Mouse (Mus musculus): ENCODE results near the gene Ccdc70. TPM values are rescaled to one million over a fixed set of nuclear protein-coding genes. Genes with fewer than 3 reads are reported as not detected.
"Not testable (repeated sequence)": the region's sequence is repeated elsewhere in the genome, so short reads cannot be mapped to it uniquely, and the experiment has no call there.

Ccdc70 gene
- not detected in 2 replicates for total RNA-seq (2014; fragmentation: Nextera tagmentation)
- not detected in 2 replicates for total RNA-seq (2017)

DNA sequence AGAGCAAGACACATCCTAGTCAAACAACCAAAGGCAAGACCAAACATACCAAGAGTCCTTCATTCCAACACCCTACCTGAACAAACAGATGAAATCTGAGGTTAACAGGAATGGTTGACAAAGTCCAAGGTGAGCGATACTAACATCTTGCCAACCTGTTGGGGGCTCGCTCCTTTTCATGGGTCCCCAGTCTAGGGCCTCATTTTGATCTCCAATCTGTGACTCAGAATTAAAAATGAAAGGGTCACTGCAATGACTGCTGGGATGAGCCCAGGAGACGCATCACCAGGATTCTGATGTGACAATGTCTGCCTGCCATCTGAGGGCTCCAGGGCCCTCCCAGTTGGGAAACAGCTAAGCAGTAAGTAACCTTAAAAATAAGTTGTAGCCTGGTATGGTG is at the start of gene Ccdc70:
Ccdc70 (plus strand) TSS at position 301 of the 400 bp plus-strand sequence.
- no peak for ATAC-seq (replicated peaks; ENCODE audit: low FRiP score, low TSS enrichment, poor library complexity, severe bottlenecking)

DNA sequence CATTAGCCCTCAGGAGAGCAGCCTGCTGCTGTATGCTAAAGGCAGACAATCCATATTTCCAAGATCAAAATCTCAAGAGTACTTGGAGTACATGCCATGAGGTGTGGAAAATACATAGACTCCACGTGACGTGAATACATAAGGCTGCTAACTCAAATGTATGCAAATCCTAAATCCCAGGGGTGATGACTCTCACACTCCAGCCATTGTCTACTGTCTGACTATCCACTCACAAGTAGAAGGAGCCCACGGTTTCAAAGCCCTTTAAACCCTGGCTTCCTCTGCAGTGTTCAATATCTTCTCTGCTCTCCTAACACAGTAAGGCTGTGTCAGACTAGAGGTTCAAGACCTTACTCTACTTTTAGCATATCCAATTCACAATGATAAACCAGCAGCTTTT is 38.8 kb upstream of the Ccdc70 start:
- not testable (repeated sequence) for ATAC-seq (replicated peaks; ENCODE audit: low FRiP score, low TSS enrichment, poor library complexity, severe bottlenecking)

DNA sequence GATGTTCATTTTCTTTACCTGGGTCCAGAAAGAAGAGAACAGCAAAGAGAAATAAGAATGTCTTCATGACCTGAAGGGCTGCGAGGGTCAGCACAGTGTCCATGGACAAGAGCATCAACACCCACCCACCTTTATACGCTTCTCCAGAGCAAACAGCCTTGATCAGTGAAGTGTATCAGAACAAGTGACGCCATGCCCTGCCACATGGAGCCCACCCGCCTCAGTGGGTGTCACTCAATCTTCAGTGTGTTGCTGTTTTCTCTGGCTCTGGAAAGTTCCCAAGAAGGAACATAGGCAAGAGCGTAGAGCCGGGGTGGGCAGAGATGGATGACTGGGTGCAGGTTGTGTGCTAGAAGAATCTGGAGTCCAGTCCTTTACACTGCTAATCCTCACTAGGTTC is 37.0 kb upstream of the Ccdc70 start, which contains the start of gene Defb15:
Defb15 (minus strand) TSS at position 101 of the 400 bp plus-strand sequence.
- no peak for ATAC-seq (replicated peaks; ENCODE audit: low FRiP score, low TSS enrichment, poor library complexity, severe bottlenecking)

DNA sequence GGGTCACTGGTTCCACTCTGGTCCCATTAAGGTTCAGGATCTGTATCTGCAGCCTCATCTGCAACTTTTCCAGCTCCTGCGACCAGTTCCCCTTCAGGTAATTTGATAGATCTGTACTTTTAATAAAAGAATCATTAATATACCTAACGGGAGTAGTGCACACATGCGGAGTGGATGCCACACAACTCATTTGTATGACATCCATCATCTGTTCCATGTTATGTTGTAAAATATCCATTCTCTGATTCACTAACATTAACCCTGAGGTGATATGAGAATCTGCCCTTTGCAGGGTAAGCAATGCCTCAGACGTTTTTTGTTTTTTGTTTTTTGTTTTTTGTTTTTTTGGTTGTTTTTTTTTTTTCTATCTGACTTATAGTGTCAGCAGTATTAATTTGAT is 31.5 kb upstream of the Ccdc70 start, which contains the start of gene Defb35:
Defb35 (plus strand) TSS at position 301 of the 400 bp plus-strand sequence.
- ATAC-seq (replicated peaks; ENCODE audit: low FRiP score, low TSS enrichment, poor library complexity, severe bottlenecking): not testable (repeated sequence)

DNA sequence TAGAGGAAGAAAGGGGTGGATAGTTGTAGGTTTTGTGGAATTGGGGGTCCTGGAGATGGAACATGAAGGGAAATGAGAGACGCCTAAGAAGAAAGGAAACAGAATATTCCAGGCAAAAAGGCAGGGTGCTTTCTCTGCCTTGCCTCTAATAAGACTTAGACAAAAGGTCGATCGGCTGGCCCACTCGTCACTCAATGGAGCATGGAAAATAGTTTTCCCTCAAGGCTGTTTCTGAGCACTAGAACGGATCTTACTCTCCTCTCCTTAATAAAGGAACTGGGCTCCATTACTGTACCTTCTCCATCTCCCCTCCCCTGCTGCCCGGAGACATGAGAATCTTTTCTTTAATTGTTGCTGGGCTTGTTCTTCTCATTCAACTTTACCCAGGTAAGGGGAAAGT is 23.1 kb upstream of the Ccdc70 start, which contains the start of gene Defb13:
Defb13 (plus strand) TSS at position 301 of the 400 bp plus-strand sequence.
- ATAC-seq (replicated peaks; ENCODE audit: low FRiP score, low TSS enrichment, poor library complexity, severe bottlenecking): no peak

DNA sequence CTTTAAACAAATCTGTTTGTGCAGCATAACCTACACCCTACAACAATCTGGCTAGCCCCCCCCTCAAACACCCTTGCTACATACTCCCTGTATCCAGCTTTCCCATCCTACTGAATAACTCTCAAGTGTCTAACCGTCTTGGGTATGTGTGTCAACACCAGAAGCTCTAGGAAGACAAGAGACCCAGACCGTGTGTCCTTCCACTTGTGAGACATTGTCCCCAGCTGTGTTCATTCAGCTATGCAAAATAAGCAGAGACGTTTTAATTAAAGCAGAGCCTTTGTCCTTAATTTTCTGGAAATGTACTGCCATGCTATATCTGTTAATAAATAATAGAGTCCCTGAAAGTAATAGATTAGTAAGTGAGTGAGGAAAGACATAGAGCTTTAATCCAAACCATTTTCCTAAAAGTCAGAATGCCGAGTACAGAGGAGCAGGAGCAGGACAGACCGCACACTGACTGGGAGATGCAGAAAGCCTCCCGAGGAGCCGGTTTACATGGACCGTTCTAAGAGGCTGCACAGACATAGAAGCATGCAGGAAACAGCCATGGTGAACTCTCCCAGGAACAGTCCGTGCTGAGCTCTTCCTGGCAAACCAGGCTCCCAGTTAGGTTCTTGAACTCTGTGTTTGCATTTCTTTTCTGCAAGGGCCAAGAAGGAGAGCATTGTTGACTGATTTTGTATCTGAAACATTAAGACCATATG is 22.1 kb upstream of the Ccdc70 start:
- ATAC-seq (replicated peaks; ENCODE audit: low FRiP score, low TSS enrichment, poor library complexity, severe bottlenecking): no peak

DNA sequence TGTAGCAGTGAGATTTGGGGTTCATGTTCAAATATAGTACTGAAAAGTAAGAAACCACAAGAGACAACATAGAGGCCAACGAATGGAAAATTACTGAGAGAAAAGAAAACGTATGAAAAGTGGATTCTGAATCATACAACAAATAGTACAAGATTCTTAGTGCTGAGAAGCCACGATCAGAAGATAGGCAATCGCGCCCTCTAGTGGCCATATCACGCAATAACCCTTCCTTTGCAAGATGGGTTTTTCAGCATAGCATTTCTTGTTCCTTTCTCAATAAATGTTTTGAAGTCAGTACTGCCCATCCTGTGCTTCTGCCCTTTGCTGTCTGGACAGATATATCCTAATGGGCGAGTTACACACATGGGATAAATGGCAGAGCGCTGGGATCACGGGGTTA is 14.3 kb upstream of the Ccdc70 start:
- ATAC-seq (replicated peaks; ENCODE audit: low FRiP score, low TSS enrichment, poor library complexity, severe bottlenecking): peak; percentile 61; the same call in 1 of the 2 replicates

DNA sequence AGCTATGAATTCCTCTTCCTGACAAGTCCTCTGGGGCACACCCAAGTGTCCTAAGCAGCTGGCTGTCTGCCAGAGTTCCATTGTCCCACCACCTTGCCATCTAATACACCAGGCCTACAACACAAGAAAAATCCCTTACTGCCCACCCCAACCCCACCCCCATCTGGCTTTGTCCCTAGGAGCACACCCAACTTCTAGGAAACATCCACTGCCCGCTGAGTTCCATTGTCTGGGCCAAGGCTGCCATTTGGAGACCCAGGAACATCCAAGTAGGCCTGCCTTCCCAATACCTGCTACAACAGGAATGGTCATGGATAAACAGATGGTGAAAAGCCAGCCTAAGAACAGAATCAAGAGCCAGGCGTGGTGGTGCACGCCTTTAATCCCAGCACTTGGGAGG is 13.2 kb upstream of the Ccdc70 start:
- ATAC-seq (replicated peaks; ENCODE audit: low FRiP score, low TSS enrichment, poor library complexity, severe bottlenecking): no peak

DNA sequence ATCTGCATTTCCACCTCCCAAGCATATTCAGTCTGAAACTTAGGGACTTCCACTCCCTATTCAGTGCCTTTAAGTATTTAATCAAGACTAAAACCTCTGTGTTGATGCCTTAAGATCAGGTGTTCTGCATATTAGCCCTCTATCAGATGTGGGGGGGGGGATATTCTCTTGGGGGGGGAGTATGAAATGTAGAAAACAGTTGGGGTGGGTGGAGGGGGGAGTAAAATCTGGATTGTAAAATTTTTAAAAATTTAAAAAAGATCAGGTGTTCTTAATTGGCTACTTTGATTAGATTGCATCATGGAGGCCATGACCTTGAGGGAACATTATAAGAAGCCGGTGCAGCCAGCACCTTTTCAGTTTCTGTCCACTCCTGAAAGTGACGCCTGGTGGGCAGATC is 11.2 kb upstream of the Ccdc70 start, which contains the start of gene Fam90a1a:
Fam90a1a (plus strand) TSS at position 301 of the 400 bp plus-strand sequence.
- ATAC-seq (replicated peaks; ENCODE audit: low FRiP score, low TSS enrichment, poor library complexity, severe bottlenecking): no peak

DNA sequence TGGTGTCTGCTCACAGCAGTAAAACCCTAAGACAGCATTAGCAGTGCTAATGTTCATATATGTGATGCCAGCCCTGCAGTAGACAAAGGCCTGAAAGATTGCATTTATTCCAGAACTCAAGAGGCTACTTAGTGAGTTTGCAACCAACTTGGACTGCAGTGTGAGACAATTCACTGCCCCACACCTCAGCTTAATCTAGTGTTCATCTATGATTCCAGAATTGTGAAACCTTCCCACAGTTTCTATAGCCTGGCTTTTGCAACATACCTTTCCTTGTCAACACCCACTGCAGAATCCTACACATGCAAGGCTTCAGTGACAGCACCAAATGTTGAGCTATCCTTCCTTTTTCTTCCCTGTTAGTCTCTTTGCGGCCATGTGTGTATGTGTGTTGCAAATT is 2.9 kb upstream of the Ccdc70 start:
- ATAC-seq (replicated peaks; ENCODE audit: low FRiP score, low TSS enrichment, poor library complexity, severe bottlenecking): no peak

DNA sequence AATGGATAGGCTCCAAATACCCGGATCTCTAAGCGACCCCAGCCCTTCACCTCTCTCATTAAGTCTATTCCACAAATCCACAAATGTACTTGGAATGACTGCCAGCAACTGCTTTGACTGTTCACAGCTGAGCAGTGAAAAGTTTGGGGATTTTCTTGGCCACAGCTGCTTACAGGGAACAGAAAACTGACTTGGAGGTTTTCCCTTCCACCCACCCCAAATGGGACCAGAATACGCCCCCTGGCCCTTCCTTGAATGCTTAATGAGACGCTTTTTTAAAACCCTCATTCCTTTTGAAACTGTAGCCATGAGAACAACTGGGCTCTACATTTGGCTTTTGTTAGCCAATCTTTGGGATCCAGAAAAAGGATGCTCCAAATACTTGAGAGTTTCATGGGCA is 8.6 kb downstream of the Ccdc70 start:
- no peak for ATAC-seq (replicated peaks; ENCODE audit: low FRiP score, low TSS enrichment, poor library complexity, severe bottlenecking)

DNA sequence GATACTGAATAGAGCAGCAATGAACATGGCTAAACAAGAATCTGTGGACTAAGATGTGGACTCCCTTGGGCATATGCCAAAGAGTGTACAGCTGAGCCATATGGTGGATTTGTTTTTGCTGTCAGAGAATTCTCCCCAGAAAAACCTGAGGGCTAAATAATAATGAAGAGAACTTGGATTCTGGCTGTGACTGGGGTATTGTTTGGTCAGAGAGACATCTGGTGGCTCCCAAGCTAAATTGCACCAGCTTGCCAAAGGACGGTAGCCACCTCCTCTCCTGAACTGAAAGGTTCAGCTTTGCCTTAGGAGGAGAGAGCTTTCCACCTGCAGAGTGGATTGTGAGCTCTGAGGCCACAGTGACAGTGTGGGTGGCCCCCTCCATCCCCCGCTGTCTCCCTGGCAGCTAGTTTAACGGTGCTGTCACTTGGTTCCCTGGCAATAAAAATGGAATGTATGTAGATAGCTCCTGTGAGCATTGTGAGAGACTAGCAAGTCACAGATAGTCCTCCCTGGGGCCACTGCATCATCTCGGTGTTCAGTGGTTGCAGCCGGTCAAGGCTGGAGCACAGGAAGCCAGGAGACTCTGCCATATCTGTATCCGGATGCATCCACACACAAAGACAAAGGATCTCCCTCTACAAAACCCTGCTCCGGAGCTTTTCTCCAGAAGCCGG is 12.2 kb downstream of the Ccdc70 start:
- ATAC-seq (replicated peaks; ENCODE audit: low FRiP score, low TSS enrichment, poor library complexity, severe bottlenecking): no peak

DNA sequence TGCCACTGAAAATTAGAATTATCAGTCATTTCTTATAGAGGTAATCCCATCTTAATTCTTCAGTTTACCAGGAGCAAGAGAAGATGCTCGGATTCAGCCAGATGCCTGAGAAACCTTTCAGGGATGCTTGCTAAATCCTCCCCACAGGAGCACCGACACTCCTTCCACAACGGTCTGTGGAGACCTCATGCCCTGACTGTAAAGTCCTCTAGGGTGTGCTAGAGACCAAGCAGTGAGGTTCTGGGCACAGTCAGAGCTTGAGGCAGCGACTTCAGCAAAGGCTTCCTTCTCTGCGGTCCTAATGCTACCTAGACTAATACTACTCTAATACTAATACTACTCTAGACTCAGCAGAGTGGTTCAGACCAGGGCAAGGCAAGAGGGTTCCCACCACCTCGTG is 22.6 kb downstream of the Ccdc70 start:
- peak; percentile 83 for ATAC-seq (replicated peaks; ENCODE audit: low FRiP score, low TSS enrichment, poor library complexity, severe bottlenecking)

DNA sequence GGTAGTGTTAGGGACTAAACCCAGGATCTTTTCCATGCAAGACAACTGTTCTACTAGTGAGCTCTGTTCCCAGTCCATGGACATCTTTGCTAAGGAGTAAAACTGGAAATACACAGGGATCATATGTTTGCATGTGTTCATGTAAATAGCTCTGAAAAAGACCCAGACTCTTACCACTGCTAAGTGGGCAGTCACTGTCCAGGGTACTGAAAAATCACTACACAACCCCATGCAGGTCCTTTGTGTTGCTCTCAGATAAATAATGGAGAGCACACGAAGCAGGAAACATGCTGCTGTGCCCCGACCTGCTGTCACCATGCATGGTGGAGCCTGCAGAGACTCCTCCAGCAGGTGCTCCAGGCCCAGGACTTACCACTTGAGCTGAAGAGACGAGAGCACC is 25.6 kb downstream of the Ccdc70 start:
- ATAC-seq (replicated peaks; ENCODE audit: low FRiP score, low TSS enrichment, poor library complexity, severe bottlenecking): no peak

DNA sequence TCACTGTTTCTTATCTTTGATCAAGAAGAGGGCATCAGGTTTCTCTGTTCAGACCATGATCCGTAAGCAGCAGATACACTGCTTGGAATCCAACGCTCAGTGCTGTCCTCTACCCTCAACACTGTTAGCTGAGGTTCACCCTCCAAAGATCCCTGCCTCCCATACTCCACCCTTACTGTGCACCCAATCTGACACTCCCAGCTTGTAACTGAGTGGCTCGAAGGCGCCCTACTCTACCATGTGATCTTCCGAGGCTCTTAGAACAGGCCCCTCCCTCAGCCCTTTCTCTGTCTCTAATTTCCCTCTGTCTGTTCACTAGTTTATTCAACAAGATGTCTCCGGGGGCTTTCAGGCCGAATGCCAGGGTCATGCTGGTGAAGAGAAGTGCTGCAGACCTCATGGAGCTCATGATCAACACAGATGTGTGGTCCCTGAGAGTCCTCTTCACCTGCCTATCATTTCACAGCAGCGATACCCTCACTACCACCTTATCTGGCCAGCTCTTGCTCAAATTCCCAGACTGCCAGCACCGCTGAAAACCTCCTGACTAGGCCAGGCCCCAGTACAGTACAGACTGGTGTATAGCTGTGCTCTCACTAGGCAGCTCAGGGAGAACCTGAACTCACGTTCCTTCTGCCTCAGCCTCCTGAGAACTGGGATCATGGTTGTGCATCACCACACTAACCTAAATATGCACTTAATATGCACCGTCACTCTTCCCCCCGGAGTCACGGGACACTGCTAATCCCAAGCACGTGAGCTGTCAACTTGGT is 35.4 kb downstream of the Ccdc70 start:
- ATAC-seq (replicated peaks; ENCODE audit: low FRiP score, low TSS enrichment, poor library complexity, severe bottlenecking): peak; percentile 48; the same call in 1 of the 2 replicates

DNA sequence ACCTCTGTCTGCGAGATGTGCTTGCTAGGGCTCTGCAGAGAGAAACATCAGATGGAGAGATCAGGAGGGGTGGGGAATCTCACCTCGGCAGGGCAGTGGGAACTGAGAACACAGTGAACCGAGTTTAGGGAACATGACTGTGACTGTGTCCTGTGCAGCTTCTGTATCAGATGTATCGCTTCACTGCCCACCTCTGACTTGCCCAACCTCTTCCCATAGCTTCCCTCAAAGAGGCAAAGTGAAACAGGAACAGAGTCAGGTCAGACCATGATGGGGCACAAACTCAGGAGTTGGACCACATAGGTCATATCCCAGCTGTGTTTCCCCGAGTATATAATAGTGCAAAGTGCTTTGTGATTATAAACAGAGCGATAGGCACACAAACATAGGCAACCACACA is 36.8 kb downstream of the Ccdc70 start:
- no peak for ATAC-seq (replicated peaks; ENCODE audit: low FRiP score, low TSS enrichment, poor library complexity, severe bottlenecking)

DNA sequence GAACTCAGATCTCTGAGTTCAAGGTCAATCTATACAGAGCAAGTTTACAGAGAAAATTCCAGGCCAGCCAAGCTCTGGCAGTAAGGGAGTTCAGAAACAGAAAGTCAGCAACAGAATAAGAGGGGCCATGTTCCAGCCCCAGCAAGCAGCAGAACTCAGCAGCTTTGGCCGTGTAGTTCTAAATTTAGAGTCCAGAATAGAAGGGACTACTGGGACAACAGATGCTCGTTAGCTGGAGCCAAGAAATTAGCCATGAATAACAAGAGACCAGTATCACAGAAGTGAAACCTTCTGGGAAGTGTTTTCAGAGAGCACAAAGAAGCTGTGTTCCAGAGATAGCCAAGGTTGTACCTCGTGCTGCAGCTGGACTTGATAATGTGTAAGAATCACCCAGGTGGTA is 39.8 kb downstream of the Ccdc70 start:
- ATAC-seq (replicated peaks; ENCODE audit: low FRiP score, low TSS enrichment, poor library complexity, severe bottlenecking): no peak

DNA sequence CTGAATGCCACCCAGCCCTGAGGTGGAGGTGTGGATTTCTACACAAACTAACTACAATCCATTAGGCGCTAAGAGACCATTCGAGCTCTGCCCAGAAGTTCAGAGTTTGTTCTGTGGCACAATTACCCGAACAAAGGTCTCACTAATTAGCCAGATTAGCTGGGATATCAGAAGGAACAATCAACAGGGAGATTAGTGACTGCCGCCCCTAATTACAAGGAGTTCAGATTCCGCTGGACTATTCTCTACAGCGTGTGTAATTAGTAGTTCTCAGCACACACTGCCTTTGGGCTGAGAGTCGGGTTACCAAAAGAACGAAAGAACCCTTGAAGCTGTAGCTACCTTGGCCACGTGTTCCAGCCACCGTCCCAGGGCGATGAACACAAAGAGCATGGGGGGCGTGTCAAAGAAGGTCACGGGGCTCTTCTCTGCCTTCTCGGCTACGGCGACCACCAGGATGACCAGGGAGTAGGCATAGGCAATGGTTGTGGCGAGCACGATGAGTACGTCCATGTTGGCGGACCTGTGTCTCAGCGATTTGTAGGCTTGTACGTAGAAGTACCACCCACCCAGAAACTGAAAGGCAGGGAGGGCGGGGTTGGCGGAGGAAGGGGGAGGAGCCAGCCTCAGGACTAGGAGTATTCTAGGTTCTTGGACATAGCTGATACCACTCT is 43.6 kb downstream of the Ccdc70 start:
- ATAC-seq (replicated peaks; ENCODE audit: low FRiP score, low TSS enrichment, poor library complexity, severe bottlenecking): no peak

DNA sequence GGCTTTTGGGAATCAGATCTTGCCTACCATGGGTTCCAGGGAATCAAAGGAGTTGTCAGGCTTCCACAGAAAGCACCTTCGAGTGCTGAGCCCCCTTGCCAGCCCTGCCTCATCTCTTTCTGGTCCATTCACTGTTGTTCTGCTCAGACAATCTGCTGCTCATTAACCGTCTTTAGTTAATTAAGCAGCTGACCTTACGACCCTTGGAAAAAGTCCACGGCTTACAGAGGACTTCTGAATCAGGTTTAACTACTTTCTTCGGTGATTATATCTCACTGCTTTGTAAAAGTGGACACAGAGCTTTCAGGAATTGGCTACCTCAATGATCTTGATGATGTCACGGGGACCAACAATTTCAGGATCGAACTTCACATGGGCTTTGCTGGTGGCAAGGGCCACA is 48.2 kb downstream of the Ccdc70 start:
- no peak for ATAC-seq (replicated peaks; ENCODE audit: low FRiP score, low TSS enrichment, poor library complexity, severe bottlenecking)

Data from megakaryocyte-erythroid progenitor cell, adult 5-6 weeks (primary cell).